Mouse (Mus musculus): ENCODE measurements around the gene Ric1. TPM values are rescaled to one million over a fixed set of nuclear protein-coding genes. Genes with fewer than 3 reads are reported as not detected.

The Ric1 gene
- total RNA-seq, 2 experiments from 2014 or later, result 32.8 to 36.3 TPM

DNA sequence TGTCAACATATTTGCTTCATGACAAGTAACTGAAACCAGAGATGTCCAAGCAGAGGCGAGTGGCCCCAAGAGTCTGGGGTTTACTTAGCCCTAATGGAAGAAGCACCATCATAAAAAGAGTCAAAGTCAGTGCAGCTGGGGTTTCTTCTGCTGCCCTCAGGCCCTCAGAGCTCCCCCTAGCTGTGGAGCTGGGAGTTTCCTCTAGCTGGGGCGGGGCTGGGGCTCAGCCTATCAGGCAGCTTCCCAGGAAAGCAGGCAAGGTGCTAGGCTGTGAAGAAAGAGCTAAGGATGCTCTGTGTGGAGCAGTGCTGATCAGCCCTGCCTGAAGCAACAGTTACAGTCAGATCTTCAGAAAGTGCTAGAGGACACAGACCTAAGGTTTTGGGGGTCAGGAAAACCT, 74.9 kb downstream of the Ric1 start:
- intact Hi-C loops (cut with DNase I), result no loop called here
- DNase-seq, result no peak

DNA sequence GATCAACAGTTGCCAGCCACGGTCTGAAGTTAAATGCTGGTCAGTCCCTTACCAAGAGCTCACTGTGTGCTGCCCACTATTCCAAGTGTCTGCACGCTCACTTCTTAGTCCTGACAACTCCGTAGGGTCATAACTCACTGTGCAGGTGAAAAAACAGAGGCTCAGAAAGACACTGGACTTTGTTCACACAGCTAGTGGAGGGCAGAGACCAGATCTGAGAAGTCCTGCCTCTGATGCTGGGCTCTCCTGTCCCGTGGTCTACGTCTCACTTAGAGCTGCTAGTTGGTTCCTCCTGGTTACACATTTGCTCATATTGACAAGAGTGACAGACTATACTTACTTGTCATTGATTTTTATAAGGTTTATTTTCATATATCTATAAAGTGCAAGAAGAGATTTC, 76.9 kb downstream of the Ric1 start:
- intact Hi-C loops (cut with DNase I), result no loop called here
- no peak for DNase-seq

DNA sequence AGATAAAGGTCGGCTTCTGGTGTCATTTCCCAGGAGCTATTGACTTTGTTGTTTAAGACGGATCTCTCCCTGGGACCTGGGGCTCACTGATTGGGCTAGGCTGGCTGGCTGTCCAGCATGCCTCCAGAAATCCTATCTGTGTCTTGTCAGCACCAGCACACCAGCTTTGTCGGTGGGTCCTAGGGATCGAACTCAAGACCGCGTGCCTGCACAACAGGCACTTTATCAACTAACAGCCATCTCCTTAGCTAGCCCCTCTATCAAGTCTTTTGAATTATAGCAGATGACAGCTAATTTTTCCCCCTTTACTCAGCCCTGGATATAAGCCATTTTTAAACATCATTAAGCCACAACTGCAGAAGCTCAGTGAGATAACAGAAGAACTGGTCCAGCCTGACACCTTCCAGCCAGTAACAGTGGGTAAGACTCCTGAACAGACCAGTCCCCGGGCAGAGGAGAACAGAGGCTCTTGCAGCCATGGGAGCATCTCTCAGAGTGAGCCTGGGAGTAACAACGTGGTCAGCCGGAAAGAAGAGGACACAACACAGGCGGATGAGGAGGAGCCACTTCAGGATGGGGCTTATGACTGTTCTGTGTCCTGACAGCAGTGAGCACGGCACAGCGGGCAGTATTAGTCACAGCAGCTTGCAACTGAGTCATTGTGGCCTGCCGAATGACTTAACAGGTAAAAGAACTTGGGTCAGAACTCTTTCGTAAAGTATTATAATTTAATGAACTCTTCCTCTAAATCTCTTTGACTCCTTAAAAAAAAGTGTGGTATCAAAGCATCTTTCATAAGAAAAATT, 81.7 kb downstream of the Ric1 start:
- DNase-seq, result no peak
- intact Hi-C loops (cut with DNase I), result no loop called here

DNA sequence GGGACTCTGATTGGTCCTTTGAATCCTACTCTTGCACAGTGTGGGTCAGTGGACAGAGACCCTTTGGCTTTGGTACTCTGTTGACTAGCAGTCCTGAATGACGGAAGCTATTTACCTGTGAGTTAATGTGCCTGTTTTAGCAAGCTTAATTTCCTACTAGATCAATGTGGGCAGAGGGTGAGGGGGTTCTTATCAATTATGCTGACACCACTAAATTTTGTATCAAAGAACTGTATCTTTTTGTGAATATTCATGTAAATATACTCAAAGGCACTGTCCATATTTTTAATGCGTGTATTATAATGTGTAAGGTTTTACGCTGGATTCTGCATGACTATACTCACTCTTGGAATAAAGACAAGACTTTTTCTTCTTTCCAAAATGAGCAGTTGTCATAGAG, 82.6 kb downstream of the Ric1 start:
- intact Hi-C loops (cut with DNase I), result no loop called here
- DNase-seq, result no peak

DNA sequence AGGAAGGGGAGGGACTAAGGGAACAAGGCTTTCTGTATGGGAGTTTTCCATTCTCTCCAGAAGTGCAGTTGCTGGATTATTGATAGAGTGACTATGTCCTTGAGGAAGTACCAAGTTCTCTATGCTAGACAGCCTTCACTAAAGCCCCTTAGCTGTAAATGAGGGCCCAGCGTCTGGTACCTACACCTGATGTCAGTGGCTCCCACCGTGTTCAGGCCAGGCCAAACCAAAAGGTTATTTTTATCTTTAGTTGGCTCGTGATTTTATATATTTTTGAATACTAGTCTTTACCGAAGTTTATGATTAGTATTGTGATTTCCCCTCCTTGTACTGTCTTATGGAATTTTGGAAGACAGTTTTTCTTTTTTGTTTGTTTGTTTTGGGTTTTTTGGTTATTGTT, 85.4 kb downstream of the Ric1 start:
- no peak for DNase-seq
- intact Hi-C loops (cut with DNase I), result no loop called here

DNA sequence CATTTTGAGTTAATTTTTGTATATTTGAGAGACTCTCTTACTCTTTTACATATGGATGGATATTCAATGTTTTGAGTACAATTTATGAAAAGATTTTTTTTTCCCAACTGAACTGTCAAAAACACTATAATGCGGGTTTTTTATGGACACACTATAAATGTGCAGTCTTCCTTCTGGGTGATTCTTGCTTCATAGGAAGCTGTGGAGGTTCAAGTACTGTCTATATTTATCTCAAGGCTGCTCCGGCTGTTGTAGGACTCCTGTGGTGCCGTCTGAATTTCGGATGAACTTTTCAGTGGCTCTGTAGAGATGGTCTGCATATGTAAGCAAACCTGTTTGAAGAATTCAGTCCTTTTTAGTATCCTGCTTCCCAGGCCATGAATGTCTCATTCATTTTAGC, 86.1 kb downstream of the Ric1 start:
- DNase-seq, result no peak
- intact Hi-C loops (cut with DNase I), result no loop called here

DNA sequence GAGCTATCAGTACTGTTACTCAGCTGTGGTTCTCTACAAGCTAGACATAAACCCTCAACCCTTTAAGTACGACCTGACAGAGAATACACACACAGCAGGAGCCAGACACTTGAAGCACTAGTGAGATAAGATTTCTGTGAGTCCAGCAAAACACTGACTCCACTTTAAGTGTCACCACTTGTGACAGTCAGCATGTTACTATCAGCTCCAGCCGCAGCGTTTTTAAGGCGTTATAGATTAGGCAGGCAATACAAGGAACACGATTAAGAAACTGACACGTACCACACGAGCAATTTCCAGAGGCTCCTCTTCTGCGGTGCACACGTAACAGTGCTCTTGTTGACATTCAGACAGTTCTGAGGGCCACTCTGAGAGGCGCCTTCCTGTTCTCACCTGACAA, 88.8 kb downstream of the Ric1 start:
- intact Hi-C loops (cut with DNase I), result no loop called here
- peak in 1 of 2 experiments; percentile 7 for DNase-seq

DNA sequence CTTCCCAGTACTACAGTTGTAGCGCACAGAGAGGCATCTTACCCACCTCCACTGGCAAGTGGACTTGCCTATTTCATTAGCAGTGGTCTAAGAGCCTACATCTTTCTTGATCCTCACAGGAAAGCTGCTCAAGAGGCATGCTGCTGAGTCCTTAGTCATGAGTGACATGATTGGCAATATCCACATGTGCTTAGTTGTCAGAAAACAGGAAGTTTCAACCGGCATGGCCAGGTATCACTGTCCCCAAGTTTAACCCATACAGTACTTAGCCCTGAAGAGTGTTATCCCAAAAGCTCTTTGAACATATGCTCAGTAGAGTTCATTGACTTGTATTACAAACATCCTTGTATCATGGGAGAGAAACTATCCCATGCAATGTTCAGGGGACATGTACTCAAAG, 90.0 kb downstream of the Ric1 start:
- DNase-seq, result no peak
- intact Hi-C loops (cut with DNase I), result no loop called here

DNA sequence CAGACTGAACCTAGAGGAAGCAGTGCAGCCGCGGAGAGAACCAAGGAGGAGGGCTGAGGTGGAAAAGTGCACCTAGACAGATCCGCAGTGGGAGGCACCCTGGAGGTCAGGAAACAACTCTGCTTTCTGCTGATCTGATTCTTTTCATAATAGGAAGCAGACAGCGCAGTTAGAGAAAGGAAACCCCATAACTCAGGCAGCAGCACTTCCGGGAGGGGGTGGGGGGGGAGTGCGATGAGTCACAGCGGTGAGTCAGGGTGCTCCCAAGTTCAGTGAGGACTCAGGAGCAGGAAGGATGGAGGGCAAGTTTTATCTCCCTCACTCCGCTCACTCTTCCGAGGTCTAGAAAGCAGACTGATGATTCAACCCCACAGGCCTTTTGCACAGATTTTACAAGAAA, 119.0 kb downstream of the Ric1 start:
- peak; percentile 5 to 10 for DNase-seq
- intact Hi-C loops (cut with DNase I), result no loop called here

DNA sequence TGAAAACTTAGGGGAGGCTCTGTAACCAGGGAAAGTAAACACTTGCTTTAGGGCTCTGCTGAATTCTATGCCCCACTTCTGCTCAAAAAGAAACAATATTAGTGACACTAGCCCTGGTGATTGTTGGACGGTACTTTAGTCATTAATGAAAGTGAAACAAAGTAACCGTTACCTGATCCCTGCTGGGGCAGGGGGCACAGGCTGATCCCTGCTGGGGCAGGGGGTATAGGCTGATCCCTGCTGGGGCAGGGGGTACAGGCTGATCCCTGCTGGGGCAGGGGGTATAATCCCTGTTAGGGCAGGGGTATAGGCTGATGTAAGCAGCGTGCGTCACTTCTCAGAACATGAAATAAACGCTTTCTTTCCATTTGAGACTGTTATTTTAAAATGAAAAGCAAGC, 119.4 kb downstream of the Ric1 start:
- DNase-seq, result no peak
- intact Hi-C loops (cut with DNase I), result no loop called here

DNA sequence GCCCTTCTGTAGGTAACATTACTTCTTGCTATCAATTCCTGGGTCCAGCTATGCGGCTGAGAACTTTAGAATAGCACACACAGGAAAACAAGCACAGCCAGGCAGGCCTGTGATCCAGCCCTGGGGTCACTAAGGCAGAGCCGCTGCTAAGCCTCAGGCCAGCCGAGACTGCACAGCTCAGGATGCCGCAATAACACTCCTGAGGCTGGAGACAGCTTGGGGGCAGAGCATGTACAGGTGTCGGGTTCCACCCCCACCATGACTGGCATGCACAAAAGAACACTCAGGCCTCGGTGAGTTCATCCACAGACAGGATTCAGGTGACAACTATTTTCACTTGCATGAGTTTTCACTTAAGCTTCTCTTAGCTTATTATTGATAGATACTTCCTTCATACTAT, 120.1 kb downstream of the Ric1 start:
- intact Hi-C loops (cut with DNase I), result no loop called here
- no peak for DNase-seq

DNA sequence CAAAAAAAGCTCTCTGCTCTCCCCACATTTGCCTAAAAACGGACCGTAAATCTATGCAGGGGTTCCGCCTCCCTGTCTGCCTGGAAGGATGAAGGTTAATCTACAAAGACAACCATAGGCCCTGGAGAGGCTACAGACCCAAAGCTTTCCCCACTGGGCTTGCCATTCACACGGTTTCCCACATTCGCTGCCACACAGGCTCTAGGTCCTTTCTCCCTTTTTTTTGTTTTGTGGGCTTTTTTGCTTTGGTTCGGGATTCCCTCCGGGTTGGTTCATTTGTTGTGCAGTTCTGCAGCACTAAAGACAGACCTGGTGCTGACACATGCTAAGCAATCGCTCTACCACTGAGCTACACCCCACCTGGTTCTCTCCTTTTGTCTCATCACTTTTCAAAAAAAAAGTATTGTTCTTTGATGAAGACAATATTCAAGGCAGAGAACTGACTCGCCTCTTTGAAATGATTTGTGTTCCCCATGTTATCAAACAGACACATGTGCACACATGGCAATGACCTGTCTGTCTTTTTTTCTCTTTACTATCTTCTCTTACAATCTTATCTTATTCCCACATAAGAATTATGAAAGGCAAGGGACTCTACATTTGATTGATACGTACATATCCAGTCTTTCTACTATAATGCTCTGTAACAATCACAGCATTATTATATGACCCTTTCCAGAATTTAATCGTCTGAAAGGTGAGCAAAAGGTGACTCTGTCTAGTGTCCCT, 121.3 kb downstream of the Ric1 start:
- intact Hi-C loops (cut with DNase I), result no loop called here
- no peak for DNase-seq

DNA sequence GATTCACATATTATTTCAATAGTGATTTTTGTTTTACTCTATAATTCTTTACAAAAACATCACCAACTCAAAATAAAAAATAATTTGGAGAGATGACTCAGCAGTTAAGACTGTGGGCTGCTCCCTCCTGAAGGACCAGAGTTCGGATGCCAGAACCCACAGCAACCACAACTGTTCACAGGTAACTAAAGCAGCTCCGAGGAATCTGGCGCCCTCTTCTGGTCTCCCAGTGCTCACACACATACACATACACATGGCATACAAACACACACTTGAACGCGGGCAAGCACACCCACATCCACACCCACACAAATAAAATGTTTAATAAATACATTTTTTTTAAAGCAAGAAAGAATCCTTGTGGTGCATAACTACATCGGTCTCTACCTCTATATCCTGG, 122.7 kb downstream of the Ric1 start:
- no peak for DNase-seq
- intact Hi-C loops (cut with DNase I), result no loop called here

DNA sequence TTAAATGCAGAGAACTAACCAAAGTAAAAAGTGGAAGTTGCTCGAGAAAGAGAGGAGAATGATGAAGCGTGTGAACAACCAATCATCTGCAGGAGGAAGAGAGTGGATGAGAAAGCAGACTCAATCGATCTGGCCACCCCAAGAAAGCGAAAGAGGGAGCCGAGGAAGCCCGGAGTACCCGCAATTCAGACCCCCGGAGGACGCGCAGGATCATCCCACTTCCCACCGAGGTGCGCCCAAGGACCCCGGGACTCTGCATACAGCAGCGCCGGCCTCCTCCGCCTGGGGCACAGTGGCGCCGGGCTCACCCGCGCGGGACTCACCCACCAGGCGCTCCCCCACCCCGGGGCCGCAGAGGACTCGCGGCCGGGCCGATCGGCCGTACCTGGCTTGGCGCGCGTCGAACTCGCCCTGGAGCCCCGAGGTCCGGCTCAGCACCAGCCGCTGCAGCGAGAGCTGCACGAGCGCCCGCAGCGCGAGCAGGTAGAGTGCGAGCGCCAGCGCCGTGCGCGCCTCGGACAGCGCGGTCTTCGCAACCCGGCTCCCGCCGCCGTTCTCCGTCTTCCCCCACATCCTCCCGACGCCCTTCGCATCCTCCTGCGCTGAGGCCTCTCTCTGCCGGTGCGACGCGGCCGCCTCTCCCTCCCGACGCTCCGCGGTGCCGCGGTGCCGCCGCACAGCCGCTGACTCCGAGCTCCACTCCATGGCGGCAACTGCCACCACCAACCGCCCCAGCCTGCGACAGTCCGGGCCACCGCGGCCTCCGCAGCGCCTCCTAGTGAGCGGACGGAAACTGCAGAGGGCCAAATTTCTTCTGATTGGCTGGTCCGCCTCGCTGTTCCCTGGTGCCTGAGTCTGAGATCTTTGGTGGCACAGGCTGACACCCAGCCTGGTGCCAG, 125.8 kb downstream of the Ric1 start, which contains the start of gene Ermp1:
Ermp1 (minus strand) TSS at position 765 of the 899 bp plus-strand sequence.
- intact Hi-C loops (cut with DNase I), result no loop called here
- DNase-seq, result peak; percentile 98 to 99

DNA sequence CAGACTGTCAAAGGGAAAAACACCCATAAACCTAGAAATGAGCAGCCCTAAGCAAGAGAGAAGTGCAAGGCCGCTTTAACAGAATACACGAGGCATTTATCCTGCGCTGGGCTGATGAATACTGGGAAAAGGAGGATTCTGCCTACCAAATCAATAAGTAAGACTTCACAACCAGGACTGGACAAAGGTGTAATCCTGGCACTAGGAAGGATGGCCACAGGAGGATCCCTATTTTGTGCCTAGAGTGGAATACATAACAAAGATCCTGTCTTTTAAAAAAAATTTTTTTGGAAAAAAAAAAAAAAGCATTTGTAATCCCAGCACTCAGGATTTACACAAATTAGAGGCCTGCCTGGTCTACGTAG, 126.5 kb downstream of the Ric1 start:
- no peak for DNase-seq
- intact Hi-C loops (cut with DNase I), result no loop called here

DNA sequence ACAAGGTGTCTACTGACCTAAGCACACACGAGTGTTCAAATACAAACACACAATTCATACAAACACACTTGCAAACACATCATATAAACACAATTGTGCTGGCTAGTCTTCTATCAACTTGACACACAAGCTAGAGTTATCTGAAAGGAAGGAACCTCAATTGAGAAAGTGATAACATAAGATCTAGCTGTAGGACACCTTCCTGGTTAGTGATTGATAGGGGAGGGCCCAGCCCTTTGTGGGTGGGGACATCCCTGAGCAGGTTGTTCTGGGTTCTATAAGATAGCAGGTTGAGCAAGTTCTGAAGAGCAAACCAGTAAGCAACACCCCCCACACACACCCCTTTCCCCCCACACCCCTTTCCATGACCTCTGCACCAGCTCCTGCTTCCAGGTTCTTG, 127.6 kb downstream of the Ric1 start:
- intact Hi-C loops (cut with DNase I), result no loop called here
- no peak for DNase-seq

DNA sequence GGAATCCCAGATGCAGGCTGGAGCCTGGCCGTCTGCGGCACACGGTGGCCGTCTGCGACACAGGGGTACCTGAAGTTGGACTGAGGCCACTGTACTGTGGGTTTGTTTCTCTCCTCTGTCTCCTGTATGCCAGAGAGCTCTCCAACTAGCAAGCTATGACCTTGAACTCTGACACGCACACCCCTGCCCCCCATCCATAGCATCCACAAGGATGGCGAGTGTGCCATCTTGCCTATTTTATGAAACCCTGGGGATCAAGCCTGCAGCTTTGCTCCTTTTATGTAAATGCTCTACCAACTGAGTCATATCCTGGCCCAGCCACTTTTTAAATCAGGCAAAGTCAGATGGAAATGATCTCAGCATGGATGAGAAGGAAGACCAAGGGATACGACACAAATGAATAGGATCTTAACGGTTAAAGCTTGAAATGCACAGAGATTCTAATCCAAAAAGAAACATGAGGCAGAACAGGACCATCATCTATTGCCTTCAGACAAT, 131.7 kb downstream of the Ric1 start:
- intact Hi-C loops (cut with DNase I), result no loop called here
- no peak for DNase-seq

DNA sequence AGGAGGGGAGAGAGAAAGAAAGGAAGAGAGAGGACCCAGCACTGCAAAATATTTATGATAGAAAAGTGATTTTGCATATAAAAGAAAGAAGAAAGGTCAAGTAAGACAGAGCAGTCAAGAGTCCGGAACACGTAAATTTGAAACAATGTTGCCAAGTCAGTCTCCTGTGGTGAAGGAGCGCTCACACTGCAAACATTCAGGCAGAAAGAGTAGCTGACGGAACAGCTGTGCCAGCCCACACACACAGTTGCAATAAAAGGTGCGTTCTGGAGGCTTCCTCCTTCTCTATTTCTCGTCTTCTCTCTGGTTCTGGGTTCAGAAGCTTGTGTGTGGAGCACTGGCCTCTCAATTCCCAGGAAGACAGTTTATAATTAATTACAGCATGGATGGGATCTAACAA, 133.1 kb downstream of the Ric1 start:
- intact Hi-C loops (cut with DNase I), result no loop called here
- DNase-seq, result no peak

DNA sequence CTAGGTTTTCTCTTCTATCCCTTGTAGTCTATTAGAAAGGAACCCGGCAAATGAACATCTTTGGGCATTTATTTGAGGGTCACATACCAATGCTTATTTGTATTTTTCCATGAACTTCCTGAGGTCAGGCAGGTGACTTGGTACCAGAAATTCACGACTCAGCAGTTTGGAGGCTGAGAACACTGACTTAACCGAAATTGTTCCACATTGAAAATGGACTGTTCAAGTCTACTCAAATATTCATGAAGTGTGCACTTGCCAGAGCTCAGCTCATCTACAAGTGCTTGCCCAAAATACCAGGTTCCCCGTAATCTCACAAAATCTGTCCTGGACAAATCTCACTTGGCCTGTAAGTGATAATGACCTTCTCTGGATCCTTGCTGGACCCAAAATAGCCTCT, 133.9 kb downstream of the Ric1 start:
- intact Hi-C loops (cut with DNase I), result no loop called here
- no peak for DNase-seq
